Mouse (Mus musculus) MEL (cell line): ENCODE results near the gene Zc3hav1l.

Source experiments
- BHLHE40 ChIP-seq: IDR thresholded peaks from 2 replicates; pipeline ENCODE4 v1.6.1; 2012; ENCODE audit warnings: low read depth, mild to moderate bottlenecking, inconsistent platforms, low read length, improper control_type of control experiment, borderline replicate concordance
- CTCF ChIP-seq, 3 experiments: IDR thresholded peaks in 2 of 3; conservative IDR thresholded peaks in 1 of 3; 2 replicates each; pipeline ENCODE4 v1.5.1; 2011 to 2012; ENCODE audit warnings: low read length in 3 of 3, low read depth in 2 of 3, mild to moderate bottlenecking in 2 of 3, improper control_type of control experiment in 1 of 3, inconsistent platforms in 1 of 3, mixed read lengths in 1 of 3, moderate library complexity in 1 of 3; ENCODE audit not compliant: control insufficient read depth in 1 of 3, insufficient read depth in 1 of 3, poor library complexity in 1 of 3, severe bottlenecking in 1 of 3
- GATA1 ChIP-seq: IDR thresholded peaks from 2 replicates; pipeline ENCODE4 v1.6.1; 2011; ENCODE audit warnings: low read depth, low read length, improper control_type of control experiment
- POLR2A ChIP-seq, 2 experiments: IDR thresholded peaks; 2 replicates each; pipeline ENCODE4 v1.6.1; 2011 to 2012; ENCODE audit warnings: low read length in 2 of 2, mild to moderate bottlenecking in 2 of 2, control low read depth in 1 of 2, improper control_type of control experiment in 1 of 2, low read depth in 1 of 2, moderate library complexity in 1 of 2; ENCODE audit not compliant: control insufficient read depth in 1 of 2, insufficient read depth in 1 of 2, poor library complexity in 1 of 2
- POLR2AphosphoS5 ChIP-seq: IDR thresholded peaks from 2 replicates; pipeline ENCODE4 v1.6.1; 2012; ENCODE audit warnings: low read depth, borderline replicate concordance, mild to moderate bottlenecking, inconsistent platforms, low read length, moderate library complexity, mixed read lengths
- UBTF ChIP-seq: IDR thresholded peaks from 2 replicates; pipeline ENCODE4 v1.6.1; 2012; ENCODE audit warnings: low read depth, mild to moderate bottlenecking, inconsistent platforms, low read length, improper control_type of control experiment, moderate library complexity, borderline replicate concordance; ENCODE audit not compliant: insufficient read depth
- USF2 ChIP-seq, 2 experiments: IDR thresholded peaks; 2 replicates each; pipeline ENCODE4 v1.6.1; 2011 to 2012; ENCODE audit warnings: improper control_type of control experiment in 2 of 2, low read length in 2 of 2, borderline replicate concordance in 1 of 2, inconsistent platforms in 1 of 2, low read depth in 1 of 2, mild to moderate bottlenecking in 1 of 2; ENCODE audit not compliant: insufficient read depth in 1 of 2

GRCm38 (mm10) chr6:38256793-38257192 is 42.3 kb downstream of the Zc3hav1l start:
- TF ChIP-seq POLR2A (IDR thresholded peaks at IDR 0.05; ENCODE audit: control insufficient read depth in 1 of 2, insufficient read depth in 1 of 2, low read depth in 1 of 2, low read length in 2 of 2, poor library complexity in 1 of 2) (no peak), USF2 (IDR thresholded peaks at IDR 0.05; ENCODE audit: borderline replicate concordance in 1 of 2, insufficient read depth in 1 of 2, low read depth in 1 of 2, low read length in 2 of 2) (no peak), CTCF (IDR thresholded peaks at IDR 0.05 in 2 of 3, conservative IDR thresholded peaks at IDR 0.05 in 1 of 3; ENCODE audit: control insufficient read depth in 1 of 3, insufficient read depth in 1 of 3, low read depth in 2 of 3, low read length in 3 of 3, poor library complexity in 1 of 3, severe bottlenecking in 1 of 3) (no peak), UBTF (no peak), POLR2AphosphoS5 (no peak), GATA1 (peak; percentile 59), BHLHE40 (no peak)
